Mouse (Mus musculus): ENCODE measurements around the gene Ptar1.

Gene Ptar1

DNA sequence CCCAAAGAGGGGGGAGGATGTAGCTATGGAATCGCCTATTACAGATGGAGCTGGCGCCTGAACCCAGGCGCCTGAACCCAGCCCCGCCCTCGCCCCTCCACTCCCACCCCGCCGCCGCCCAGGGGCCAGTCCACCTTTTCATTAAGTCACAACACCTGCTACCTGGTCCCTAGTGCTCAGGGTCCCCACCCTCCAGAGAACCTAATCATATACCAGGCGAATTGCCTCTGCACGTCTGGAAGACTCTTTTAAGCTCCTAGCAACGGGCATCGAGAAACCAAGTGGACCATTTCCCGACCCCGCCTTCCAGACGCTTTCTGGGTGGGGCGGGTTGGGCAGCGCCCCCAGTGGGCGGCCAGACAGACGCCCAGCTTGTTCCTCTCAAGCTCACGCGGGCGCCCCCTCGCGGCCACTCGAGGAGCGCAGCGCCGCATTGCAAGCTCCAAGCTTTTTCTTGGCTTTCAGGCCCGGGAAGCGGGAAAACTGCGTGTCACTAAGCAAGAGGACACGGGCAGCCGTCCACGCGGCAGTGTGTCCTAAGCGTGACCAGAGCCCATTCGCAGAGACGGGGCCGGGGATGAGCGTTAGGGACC is 70.8 kb downstream of the Ptar1 start:
- in situ Hi-C loops (cut with MboI, MseI) = no loop called here

DNA sequence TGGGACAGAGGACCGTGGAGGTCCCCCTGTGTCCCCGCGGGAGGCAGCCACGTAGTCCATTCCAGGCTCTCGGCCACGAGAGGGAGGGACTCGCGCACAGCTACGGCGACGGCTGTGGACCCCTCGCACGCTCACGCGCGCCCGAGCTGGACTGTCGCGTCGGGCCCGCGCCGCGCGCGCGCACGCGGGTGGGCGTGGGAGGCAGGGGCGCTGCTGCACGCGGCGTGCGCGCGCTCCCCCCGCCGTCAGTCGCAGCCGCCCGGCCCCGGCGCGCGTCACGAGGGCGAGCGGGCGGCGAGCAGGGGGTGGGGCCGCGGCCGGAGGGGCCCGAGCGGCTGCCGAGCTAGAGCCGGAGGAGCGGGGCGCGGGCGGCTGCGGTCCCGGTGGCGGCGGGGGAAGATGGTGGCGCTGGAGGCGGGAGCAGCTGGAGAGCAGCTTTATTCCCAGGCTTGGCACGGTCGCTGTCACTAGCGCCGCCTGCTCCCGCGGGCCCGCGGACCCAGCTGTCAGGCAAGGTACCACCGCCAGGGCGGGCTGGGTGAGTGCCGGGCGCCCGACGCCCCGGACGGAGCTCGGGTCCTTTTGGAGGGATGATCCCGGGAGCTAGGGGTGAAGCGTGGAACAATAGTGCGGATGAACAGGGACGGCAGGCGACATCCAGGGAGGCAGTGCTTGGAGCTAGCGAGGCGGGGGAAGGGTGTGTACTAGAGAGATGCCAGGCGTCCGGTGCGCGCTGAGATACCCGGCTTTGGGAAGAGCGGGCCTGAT is 71.5 kb downstream of the Ptar1 start, which contains the start of gene Apba1:
Gene Apba1, plus strand, starts transcription at position 334 of the 768 bp plus-strand sequence.
- in situ Hi-C loops (cut with MboI, MseI) = no loop called here

DNA sequence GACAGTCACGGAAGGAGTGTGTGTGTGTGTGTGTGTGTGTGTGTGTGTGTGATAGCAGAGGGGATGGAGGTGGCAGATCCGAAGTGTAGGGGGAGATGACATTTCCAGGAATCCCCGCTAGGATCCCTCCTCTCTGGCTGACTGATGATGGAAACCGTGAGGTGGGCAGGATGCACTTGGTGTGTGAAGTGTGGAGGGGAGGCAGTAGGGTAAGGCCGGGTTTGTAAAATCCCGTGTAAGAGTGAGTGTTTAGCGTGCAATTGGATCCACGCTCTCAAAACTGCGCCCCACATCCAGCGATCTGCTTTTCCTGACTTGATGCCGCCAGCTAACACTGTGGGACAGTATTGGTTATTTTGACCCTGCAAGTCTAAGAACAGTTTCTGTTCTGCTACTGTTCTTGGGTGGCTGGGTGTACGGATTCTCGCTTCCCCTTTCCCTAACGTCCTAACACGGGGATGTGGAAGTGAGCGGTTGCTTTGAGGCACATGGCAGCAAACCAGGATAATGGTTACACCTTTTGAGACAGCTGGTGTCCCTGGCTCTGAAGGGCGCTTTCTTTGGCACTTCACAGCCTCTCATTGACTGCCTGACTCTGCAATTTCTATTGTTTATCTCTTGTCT is 72.2 kb downstream of the Ptar1 start:
- in situ Hi-C loops (cut with MboI, MseI) = no loop called here

DNA sequence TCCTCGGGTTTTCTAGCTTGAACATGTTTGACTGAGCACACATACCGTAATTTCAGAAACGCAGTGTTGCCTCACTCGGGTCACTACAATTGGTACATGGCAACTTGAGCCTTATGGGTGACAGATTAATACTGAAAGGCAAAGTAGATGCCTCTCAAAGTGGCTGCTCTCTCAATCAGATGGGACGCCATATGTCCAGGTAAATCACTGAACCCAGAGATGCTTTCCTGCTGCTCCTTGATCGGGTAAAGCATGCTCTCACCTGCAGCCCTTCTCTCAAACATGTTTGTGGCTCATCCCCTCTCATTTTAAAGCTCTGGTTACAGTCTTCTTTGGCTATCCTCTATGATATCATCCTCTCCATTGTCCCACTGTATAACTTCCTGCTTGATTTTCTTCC is 76.1 kb downstream of the Ptar1 start:
- in situ Hi-C loops (cut with MboI, MseI) = no loop called here

DNA sequence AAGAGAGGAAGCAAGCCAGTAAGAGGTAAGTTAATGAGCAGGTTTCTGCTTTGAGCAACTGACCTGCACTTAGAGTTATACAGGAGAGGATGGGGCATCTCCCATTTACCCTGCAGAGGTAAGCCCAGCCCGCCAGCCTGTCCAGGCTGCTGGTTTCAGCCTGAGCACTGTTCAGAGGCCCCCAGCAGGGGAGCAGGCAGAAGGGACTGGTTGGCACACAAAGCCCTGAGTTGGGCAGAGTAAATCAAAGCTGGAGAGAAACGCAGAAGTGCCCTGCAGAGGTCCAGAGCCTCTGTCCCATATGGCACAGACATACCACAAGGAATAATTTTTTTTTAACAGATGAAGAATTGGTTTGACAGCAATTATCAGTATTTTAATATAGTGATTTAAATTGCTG is 76.8 kb downstream of the Ptar1 start:
- in situ Hi-C loops (cut with MboI, MseI) = no loop called here

DNA sequence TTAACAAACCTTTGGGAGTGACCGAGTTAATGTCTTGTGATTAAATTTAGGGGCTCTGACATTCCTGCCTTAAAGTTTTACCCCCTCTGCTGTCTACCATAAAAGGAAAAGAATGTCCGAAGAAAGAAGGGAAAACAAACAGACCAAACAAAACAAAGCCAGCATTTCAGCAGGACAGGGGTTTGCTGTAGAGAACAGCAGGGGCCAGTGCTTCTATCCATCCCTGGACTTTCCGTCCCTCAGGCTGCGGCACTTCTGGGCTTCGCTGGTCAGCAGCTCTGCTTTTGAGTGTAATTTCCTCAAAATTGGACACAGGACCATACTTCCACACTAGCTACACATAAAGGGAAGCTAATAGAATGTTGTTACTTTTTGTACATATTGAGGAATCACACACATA is 81.6 kb downstream of the Ptar1 start:
- in situ Hi-C loops (cut with MboI, MseI) = no loop called here

DNA sequence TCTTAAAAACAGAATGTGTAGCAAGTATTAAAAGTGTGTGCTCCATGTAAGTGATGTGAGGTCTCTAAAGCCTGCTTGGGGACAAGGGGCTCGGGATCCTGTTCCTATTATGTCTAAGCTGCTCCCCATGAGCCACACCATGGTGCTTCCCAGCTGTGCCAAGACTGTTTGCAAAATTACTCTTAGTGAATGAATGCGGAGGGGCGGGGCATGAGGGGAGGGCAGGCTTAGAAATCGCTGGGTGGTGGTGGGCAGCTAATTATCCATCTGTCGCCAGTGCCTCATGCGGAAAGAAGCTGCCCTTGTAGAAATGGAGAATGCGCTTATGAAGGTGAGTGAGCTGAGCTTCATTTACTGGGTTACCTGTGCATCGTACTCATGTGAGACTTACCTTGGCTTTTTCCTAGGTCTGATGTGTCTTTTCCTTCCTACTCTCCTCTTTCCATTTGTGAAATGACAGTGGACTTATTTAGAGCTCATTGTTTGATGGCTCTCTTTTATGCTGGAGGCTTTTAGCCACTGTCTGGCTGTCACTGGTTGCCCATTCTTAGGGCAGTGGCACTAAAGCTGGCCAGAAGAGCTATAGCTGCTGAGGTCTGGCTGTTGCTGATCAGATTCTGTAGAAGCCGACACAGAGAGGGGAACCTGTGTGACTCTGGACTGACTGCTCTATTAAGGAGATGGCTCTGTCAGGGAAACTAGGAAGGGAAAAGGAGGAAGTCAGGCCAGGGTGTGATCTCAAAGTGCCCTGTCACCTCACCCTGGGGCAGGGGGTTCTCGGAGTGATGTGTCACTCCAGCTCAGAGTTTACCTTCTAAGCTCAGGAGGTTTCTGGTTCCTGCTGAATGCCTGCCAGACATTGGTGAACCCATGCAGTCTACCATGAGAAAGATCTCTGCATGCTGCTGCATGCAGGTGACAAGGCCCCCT is 83.5 kb downstream of the Ptar1 start:
- in situ Hi-C loops (cut with MboI, MseI) = no loop called here

DNA sequence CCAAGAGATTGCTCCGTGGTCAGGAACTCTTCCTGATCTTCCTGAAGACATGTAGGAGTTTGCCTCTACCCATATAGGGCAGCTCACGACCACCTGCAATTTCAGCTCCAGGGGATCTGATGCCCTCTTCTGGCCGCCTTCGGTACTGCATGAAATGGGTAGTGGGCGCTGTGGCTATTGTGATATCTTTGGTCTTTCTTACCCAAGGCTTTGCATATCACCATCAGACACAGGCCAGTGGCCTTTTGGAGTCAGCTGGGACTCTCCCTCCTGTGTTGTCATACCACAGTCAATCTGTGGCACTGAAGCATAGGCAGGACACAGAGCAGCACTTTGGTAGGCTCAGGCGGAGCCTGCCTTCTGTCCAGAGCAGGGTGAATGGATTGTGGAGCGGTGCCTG is 84.7 kb downstream of the Ptar1 start:
- in situ Hi-C loops (cut with MboI, MseI) = no loop called here

DNA sequence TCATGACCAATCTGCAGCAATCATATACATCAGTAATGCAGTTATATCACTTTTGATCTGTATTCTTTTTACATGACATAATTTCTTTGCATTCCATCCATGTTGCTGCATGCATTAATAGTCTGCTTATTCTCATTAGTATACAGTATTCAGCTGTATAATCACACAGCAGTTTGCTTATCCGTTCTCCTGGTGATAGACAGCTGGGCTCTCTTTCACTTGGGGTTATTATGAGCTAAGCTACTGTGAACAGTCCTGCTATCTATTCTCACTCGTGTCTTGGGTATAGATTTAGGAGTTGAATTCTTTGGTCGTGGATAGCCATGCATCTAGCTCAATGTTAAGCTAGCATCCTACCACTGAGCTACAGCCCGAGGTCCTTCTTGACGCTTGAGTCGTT is 88.1 kb downstream of the Ptar1 start:
- in situ Hi-C loops (cut with MboI, MseI) = no loop called here

DNA sequence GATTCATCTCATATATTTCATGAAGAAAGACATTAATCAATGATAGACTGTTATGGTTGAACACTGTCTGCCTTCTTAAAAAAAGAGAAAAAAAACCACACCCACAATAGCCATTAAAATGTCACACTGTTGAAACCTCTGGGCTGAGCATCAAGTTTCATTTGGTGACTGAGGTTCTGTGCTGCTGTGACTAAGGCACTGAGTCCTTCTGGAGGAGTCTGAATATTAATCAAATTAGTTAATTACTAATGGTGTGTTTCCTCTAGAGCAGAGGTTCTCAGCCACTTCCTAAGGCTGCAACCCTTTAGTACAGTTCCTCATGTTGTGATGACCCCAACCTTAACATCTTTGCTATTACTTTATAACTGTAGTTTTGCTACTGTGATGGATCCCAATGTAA is 91.9 kb downstream of the Ptar1 start:
- in situ Hi-C loops (cut with MboI, MseI) = no loop called here

DNA sequence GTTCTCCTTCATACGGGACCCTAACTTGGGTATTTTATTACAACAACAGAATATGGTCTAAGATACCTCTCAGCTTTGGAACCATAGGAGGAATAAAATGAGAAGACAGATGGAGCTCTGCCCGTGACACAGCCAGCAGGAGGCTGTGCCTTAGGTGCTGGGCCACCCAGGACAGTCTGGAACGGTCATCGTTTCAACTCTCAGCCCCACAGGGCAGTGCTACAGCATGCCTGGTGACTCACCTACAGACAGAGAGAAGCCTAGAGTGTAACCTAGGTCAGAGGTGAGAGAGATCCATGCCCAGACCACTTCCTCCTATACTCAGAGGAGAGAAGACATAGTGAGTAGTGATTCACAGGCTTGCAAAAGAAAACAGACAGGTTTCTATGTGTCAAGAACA is 92.9 kb downstream of the Ptar1 start:
- in situ Hi-C loops (cut with MboI, MseI) = no loop called here
